ENCODE assay signal across 8 mouse cellular contexts in genomic region chr6:124917518-124918330, GRCm38 (mm10). TPM values are rescaled to one million over a fixed set of nuclear protein-coding genes. Genes with fewer than 3 reads are reported as not detected.
DNase-seq lines count a peak whose midpoint lies in the region; ATAC-seq and TF ChIP-seq lines count a peak whose summit lies in the region.

No protein-coding gene starts in this region.

- peaks cover 79% of the 10 kb centered on the region for H3K4me1 ChIP-seq in E14TG2a.4 (replicated peaks; ENCODE audit: low read depth, low read length)
- H3K4me1 ChIP-seq in brown adipose tissue, adult 24 weeks (ENCODE audit: control insufficient read depth, insufficient read depth, insufficient read length, low read length), result peaks cover 14% of the 10 kb centered on the region
- H3K4me1 ChIP-seq in forebrain, embryonic 13.5 days, result peaks cover 66% of the 10 kb centered on the region
- peaks cover 39% of the 10 kb centered on the region for H3K4me1 ChIP-seq in heart, postnatal 0 days (ENCODE audit: control insufficient read depth, insufficient read depth)
- peaks cover 22% of the 10 kb centered on the region for H3K4me1 ChIP-seq in liver, postnatal 0 days (ENCODE audit: insufficient read depth)
- peaks cover 45% of the 10 kb centered on the region for H3K4me1 ChIP-seq in olfactory bulb, adult 2 months (ENCODE audit: control insufficient read depth, insufficient read depth, low read length)
- H3K4me1 ChIP-seq in thymus, adult 2 months (replicated peaks; ENCODE audit: control insufficient read depth, insufficient read depth, low read length), result peaks cover 48% of the 10 kb centered on the region

- H3K36me3 ChIP-seq in E14TG2a.4 (ENCODE audit: insufficient read depth, low read length), result peaks cover 32% of the 10 kb centered on the region
- H3K36me3 ChIP-seq in forebrain, embryonic 13.5 days (ENCODE audit: poor library complexity, severe bottlenecking), result peaks cover 23% of the 10 kb centered on the region
- peaks cover 22% of the 10 kb centered on the region for H3K36me3 ChIP-seq in heart, postnatal 0 days (replicated peaks; ENCODE audit: control insufficient read depth, insufficient read depth, low read length)
- peaks cover 12% of the 10 kb centered on the region; the same call in 1 of the 2 replicates for H3K36me3 ChIP-seq in liver, postnatal 0 days (replicated peaks; ENCODE audit: insufficient read depth, low read length)
- H3K36me3 ChIP-seq in thymus, adult 2 months (ENCODE audit: control insufficient read depth, insufficient read depth, low read length), result peaks cover 12% of the 10 kb centered on the region

- peak overlapping the region; percentile 88 for H3K4me3 ChIP-seq in E14TG2a.4 (replicated peaks; ENCODE audit: low read length)
- H3K4me3 ChIP-seq in brown adipose tissue, adult 24 weeks (ENCODE audit: insufficient read depth, low read depth, low read length), result peak overlapping the region; percentile 95
- peak overlapping the region; percentile 96 for H3K4me3 ChIP-seq in forebrain, embryonic 13.5 days
- H3K4me3 ChIP-seq in heart, postnatal 0 days (ENCODE audit: low read depth, low read length), result peak overlapping the region; percentile 98
- H3K4me3 ChIP-seq in liver, postnatal 0 days (ENCODE audit: low read depth, low read length), result peak overlapping the region; percentile 78
- H3K4me3 ChIP-seq in olfactory bulb, adult 2 months (ENCODE audit: insufficient read depth, low read depth, low read length), result peak overlapping the region; percentile 98
- peak overlapping the region; percentile 62 for H3K4me3 ChIP-seq in thymus, adult 2 months (ENCODE audit: control insufficient read depth, insufficient read depth, low read length)

- H3K27me3 ChIP-seq in E14TG2a.4 (ENCODE audit: insufficient read depth, low read length), result no peaks in the 10 kb centered on the region
- H3K27me3 ChIP-seq in forebrain, embryonic 13.5 days, result no peaks in the 10 kb centered on the region
- H3K27me3 ChIP-seq in heart, postnatal 0 days (ENCODE audit: control insufficient read depth, insufficient read depth, low read length), result no peaks in the 10 kb centered on the region
- H3K27me3 ChIP-seq in liver, postnatal 0 days (ENCODE audit: insufficient read depth, low read length), result peaks cover 37% of the 10 kb centered on the region
- no peaks in the 10 kb centered on the region for H3K27me3 ChIP-seq in thymus, adult 2 months (ENCODE audit: control insufficient read depth, insufficient read depth, low read length)

- DNase-seq in heart, postnatal 0 days (ENCODE audit: low spot score), result peak; percentile 95
- DNase-seq in kidney, postnatal 4 days, result peak; percentile 91 to 94
- DNase-seq in liver, postnatal 0 days, result peak; percentile 82
- DNase-seq in thymus, adult 2 months, result peak; percentile 81

- peak; percentile 84; the same call in 1 of the 2 replicates for TF ChIP-seq POLR2A in olfactory bulb, adult 2 months (IDR thresholded peaks at IDR 0.05; ENCODE audit: insufficient read depth, low read depth, low read length)
- TF ChIP-seq POLR2A in thymus, adult 2 months (IDR thresholded peaks at IDR 0.05; ENCODE audit: control insufficient read depth, extremely low read depth, insufficient read depth, low read length, poor library complexity), result peak; percentile 70; the same call in 1 of the 2 replicates

- peak; percentile 73 for ATAC-seq in forebrain, embryonic 13.5 days
- ATAC-seq in heart, postnatal 0 days (ENCODE audit: insufficient read depth, low read depth), result peak; percentile 67
- ATAC-seq in liver, postnatal 0 days, result peak; percentile 54

- WGBS in forebrain, embryonic 13.5 days, result under 1% methylated on average over 58 of the region's 89 CpGs
- WGBS in heart, postnatal 0 days, result 1% methylated on average over 58 of the region's 89 CpGs
- WGBS in liver, postnatal 0 days (ENCODE audit: insufficient replicate concordance), result 2% methylated on average over 28 of the region's 89 CpGs
- under 1% methylated on average over 66 of the region's 89 CpGs for WGBS in olfactory bulb, adult 2 months
- 1% methylated on average over 85 of the region's 89 CpGs for WGBS in thymus, adult 2 months

- no peaks in the 10 kb centered on the region for H3K9me3 ChIP-seq in E14TG2a.4 (ENCODE audit: low read length)
- no peaks in the 10 kb centered on the region for H3K9me3 ChIP-seq in forebrain, embryonic 13.5 days (replicated peaks)
- no peaks in the 10 kb centered on the region for H3K9me3 ChIP-seq in heart, postnatal 0 days (replicated peaks; ENCODE audit: control insufficient read depth, low read length)
- H3K9me3 ChIP-seq in liver, postnatal 0 days (ENCODE audit: low read length), result no peaks in the 10 kb centered on the region

- peak overlapping the region; percentile 100 for H3K9ac ChIP-seq in forebrain, embryonic 13.5 days
- peak overlapping the region; percentile 99 for H3K9ac ChIP-seq in heart, postnatal 0 days (replicated peaks; ENCODE audit: low read depth, low read length)
- peak overlapping the region; percentile 85 for H3K9ac ChIP-seq in liver, postnatal 0 days (replicated peaks)

- TF ChIP-seq EP300 in heart, postnatal 0 days (IDR thresholded peaks at IDR 0.05; ENCODE audit: low read depth), result no peak; the same call in 1 of the 2 replicates
- no peak for TF ChIP-seq EP300 in liver, postnatal 0 days (IDR thresholded peaks at IDR 0.05; ENCODE audit: low read depth)

- H3K4me2 ChIP-seq in forebrain, embryonic 13.5 days, result peak overlapping the region; percentile 100
- H3K4me2 ChIP-seq in heart, postnatal 0 days (ENCODE audit: low read depth, low read length), result peak overlapping the region; percentile 97
- peak overlapping the region; percentile 77 for H3K4me2 ChIP-seq in liver, postnatal 0 days (ENCODE audit: low read depth, low read length)

- peak overlapping the region; percentile 91 for H3K27ac ChIP-seq in brown adipose tissue, adult 24 weeks (replicated peaks; ENCODE audit: low read depth, low read length)
- peak overlapping the region; percentile 100 for H3K27ac ChIP-seq in forebrain, embryonic 13.5 days
- H3K27ac ChIP-seq in heart, postnatal 0 days (ENCODE audit: low read depth), result peak overlapping the region; percentile 100
- H3K27ac ChIP-seq in liver, postnatal 0 days (ENCODE audit: low read depth), result peak overlapping the region; percentile 96
- peak overlapping the region; percentile 100 for H3K27ac ChIP-seq in olfactory bulb, adult 2 months (ENCODE audit: insufficient read depth, low read depth, low read length)
- no peak overlapping the region; the same call in 1 of the 2 replicates for H3K27ac ChIP-seq in thymus, adult 2 months (ENCODE audit: control insufficient read depth, insufficient read depth, low read length)

- no peak for TF ChIP-seq CTCF in E14TG2a.4 (conservative IDR thresholded peaks at IDR 0.05; ENCODE audit: low read length)
- no peak for TF ChIP-seq CTCF in heart, postnatal 0 days (IDR thresholded peaks at IDR 0.05; ENCODE audit: low read depth)
- no peak for TF ChIP-seq CTCF in liver, postnatal 0 days (IDR thresholded peaks at IDR 0.05; ENCODE audit: low read depth)
- TF ChIP-seq CTCF in olfactory bulb, adult 2 months (IDR thresholded peaks at IDR 0.05; ENCODE audit: insufficient read depth, low read depth, low read length), result no peak
- no peak for TF ChIP-seq CTCF in thymus, adult 2 months (IDR thresholded peaks at IDR 0.05; ENCODE audit: borderline replicate concordance, control insufficient read depth, extremely low read depth, insufficient read depth, low read length, poor library complexity)

RNA-seq across cellular contexts. Expression of gene Ptms, which starts 2.2 kb away (rescaled TPM):
- 949 and 1,236 TPM in 2 replicates for polyA plus RNA-seq in brown adipose tissue, adult 24 weeks (2012; ENCODE audit: insufficient read depth, insufficient read length, missing spikeins)
- polyA plus RNA-seq in forebrain, embryonic 13.5 days (2015; fragmentation: Nextera tagmentation; extraction: Ambion mirVana), result 588 and 626 TPM in 2 replicates
- 323 and 565 TPM in 2 replicates for total RNA-seq in heart, postnatal 0 days (2014; rRNA removed; ENCODE audit: low replicate concordance)
- 221 and 246 TPM in 2 replicates for polyA plus RNA-seq in heart, postnatal 0 days (2015; fragmentation: Nextera tagmentation; extraction: Ambion mirVana)
- 116 and 145 TPM in 2 replicates for polyA plus RNA-seq in liver, postnatal 0 days (2015; fragmentation: Nextera tagmentation; extraction: Ambion mirVana)
- polyA plus RNA-seq in olfactory bulb, adult 2 months (2012; ENCODE audit: insufficient read depth, insufficient read length, low replicate concordance, missing spikeins), result not detected in 2 replicates
- polyA plus RNA-seq in thymus, adult 2 months (2012; rRNA removed), result 1,595 and 1,797 TPM in 2 replicates

RNA-seq across cellular contexts. Expression of gene Lag3, which starts 6.2 kb away (rescaled TPM):
- 12.2 and 15.1 TPM in 2 replicates for polyA plus RNA-seq in brown adipose tissue, adult 24 weeks (2012; ENCODE audit: insufficient read depth, insufficient read length, missing spikeins)
- polyA plus RNA-seq in forebrain, embryonic 13.5 days (2015; fragmentation: Nextera tagmentation; extraction: Ambion mirVana), result 1.3 and 1.9 TPM in 2 replicates
- total RNA-seq in heart, postnatal 0 days (2014; rRNA removed; ENCODE audit: low replicate concordance), result 0.11 and 0.27 TPM in 2 replicates
- polyA plus RNA-seq in heart, postnatal 0 days (2015; fragmentation: Nextera tagmentation; extraction: Ambion mirVana), result 0.82 and 0.85 TPM in 2 replicates
- polyA plus RNA-seq in liver, postnatal 0 days (2015; fragmentation: Nextera tagmentation; extraction: Ambion mirVana), result 0.33 and 0.40 TPM in 2 replicates
- polyA plus RNA-seq in olfactory bulb, adult 2 months (2012; ENCODE audit: insufficient read depth, insufficient read length, low replicate concordance, missing spikeins), result not detected in 2 replicates
- 27.7 and 30.1 TPM in 2 replicates for polyA plus RNA-seq in thymus, adult 2 months (2012; rRNA removed)

RNA-seq across cellular contexts. Expression of gene Mlf2, which starts 13.5 kb away (rescaled TPM):
- 238 and 301 TPM in 2 replicates for polyA plus RNA-seq in brown adipose tissue, adult 24 weeks (2012; ENCODE audit: insufficient read depth, insufficient read length, missing spikeins)
- 398 and 409 TPM in 2 replicates for polyA plus RNA-seq in forebrain, embryonic 13.5 days (2015; fragmentation: Nextera tagmentation; extraction: Ambion mirVana)
- 333 and 532 TPM in 2 replicates for total RNA-seq in heart, postnatal 0 days (2014; rRNA removed; ENCODE audit: low replicate concordance)
- polyA plus RNA-seq in heart, postnatal 0 days (2015; fragmentation: Nextera tagmentation; extraction: Ambion mirVana), result 296 and 298 TPM in 2 replicates
- polyA plus RNA-seq in liver, postnatal 0 days (2015; fragmentation: Nextera tagmentation; extraction: Ambion mirVana), result 119 and 136 TPM in 2 replicates
- not detected in 2 replicates for polyA plus RNA-seq in olfactory bulb, adult 2 months (2012; ENCODE audit: insufficient read depth, insufficient read length, low replicate concordance, missing spikeins)
- polyA plus RNA-seq in thymus, adult 2 months (2012; rRNA removed), result 404 and 428 TPM in 2 replicates

RNA-seq across cellular contexts. Expression of gene Cd4, which starts 29.7 kb away (rescaled TPM):
- not detected in 2 replicates for polyA plus RNA-seq in brown adipose tissue, adult 24 weeks (2012; ENCODE audit: insufficient read depth, insufficient read length, missing spikeins)
- 0.08 TPM in 2 replicates for polyA plus RNA-seq in forebrain, embryonic 13.5 days (2015; fragmentation: Nextera tagmentation; extraction: Ambion mirVana)
- 4.5 TPM in 1 of 2 replicates, not detected in the other for total RNA-seq in heart, postnatal 0 days (2014; rRNA removed; ENCODE audit: low replicate concordance)
- polyA plus RNA-seq in heart, postnatal 0 days (2015; fragmentation: Nextera tagmentation; extraction: Ambion mirVana), result 0.04 and 0.10 TPM in 2 replicates
- 0.14 and 0.24 TPM in 2 replicates for polyA plus RNA-seq in liver, postnatal 0 days (2015; fragmentation: Nextera tagmentation; extraction: Ambion mirVana)
- 395 and 682 TPM in 2 replicates for polyA plus RNA-seq in olfactory bulb, adult 2 months (2012; ENCODE audit: insufficient read depth, insufficient read length, low replicate concordance, missing spikeins)
- polyA plus RNA-seq in thymus, adult 2 months (2012; rRNA removed), result 549 and 565 TPM in 2 replicates

RNA-seq across cellular contexts. Expression of gene Cops7a, which starts 47.6 kb away (rescaled TPM):
- 74.8 and 85.4 TPM in 2 replicates for polyA plus RNA-seq in brown adipose tissue, adult 24 weeks (2012; ENCODE audit: insufficient read depth, insufficient read length, missing spikeins)
- 89.0 and 99.3 TPM in 2 replicates for polyA plus RNA-seq in forebrain, embryonic 13.5 days (2015; fragmentation: Nextera tagmentation; extraction: Ambion mirVana)
- 203 and 241 TPM in 2 replicates for total RNA-seq in heart, postnatal 0 days (2014; rRNA removed; ENCODE audit: low replicate concordance)
- 130 and 134 TPM in 2 replicates for polyA plus RNA-seq in heart, postnatal 0 days (2015; fragmentation: Nextera tagmentation; extraction: Ambion mirVana)
- 61.0 TPM in 2 replicates for polyA plus RNA-seq in liver, postnatal 0 days (2015; fragmentation: Nextera tagmentation; extraction: Ambion mirVana)
- 255 TPM in 1 of 2 replicates, not detected in the other for polyA plus RNA-seq in olfactory bulb, adult 2 months (2012; ENCODE audit: insufficient read depth, insufficient read length, low replicate concordance, missing spikeins)
- polyA plus RNA-seq in thymus, adult 2 months (2012; rRNA removed), result 168 and 199 TPM in 2 replicates
